Mouse (Mus musculus) heart, postnatal 0 days (tissue): ENCODE results near the gene Pars2. TPM values are rescaled to one million over a fixed set of nuclear protein-coding genes. Genes with fewer than 3 reads are reported as not detected.

ENCODE experiments used
- ATAC-seq: fragments of 200-750 bp; cut with Nextera tagmentation; 2 replicates; pipeline ENCODE4 v1.8.0; 2017; ENCODE audit warnings: low read depth, moderate number of reproducible peaks, moderate library complexity; ENCODE audit not compliant: insufficient read depth
- DNase-seq: peaks from one replicate; pipeline ENCODE4 v3.0.0-alpha.2; 2016; ENCODE audit warnings: low spot score
- H3K27ac ChIP-seq: fragments of 300-500 bp; sonication (generic); 2 replicates; pipeline ENCODE4 v1.5.1; 2014; ENCODE audit warnings: low read depth, mild to moderate bottlenecking
- H3K27me3 ChIP-seq: fragments of 300-500 bp; sonication (generic); 2 replicates; pipeline ENCODE4 v1.6.1; 2014; ENCODE audit warnings: low read length, mixed read lengths; ENCODE audit not compliant: control insufficient read depth, insufficient read depth
- H3K36me3 ChIP-seq: fragments of 300-500 bp; sonication (generic); replicated peaks from 2 replicates; pipeline ENCODE4 v1.6.1; 2014; ENCODE audit warnings: low read length, mixed read lengths; ENCODE audit not compliant: control insufficient read depth, insufficient read depth
- H3K4me1 ChIP-seq: fragments of 300-500 bp; sonication (generic); 2 replicates; pipeline ENCODE4 v1.6.1; 2014; ENCODE audit warnings: antibody characterized with exemption; ENCODE audit not compliant: control insufficient read depth, insufficient read depth
- H3K4me2 ChIP-seq: fragments of 300-500 bp; sonication (generic); 2 replicates; pipeline ENCODE4 v1.6.1; 2014; ENCODE audit warnings: low read depth, mild to moderate bottlenecking, low read length, moderate library complexity
- H3K4me3 ChIP-seq: fragments of 300-500 bp; sonication (generic); 2 replicates; pipeline ENCODE4 v1.5.1; 2014; ENCODE audit warnings: low read depth, low read length
- H3K9ac ChIP-seq: fragments of 300-500 bp; sonication (generic); replicated peaks from 2 replicates; pipeline ENCODE4 v1.6.1; 2014; ENCODE audit warnings: low read depth, low read length, mixed read lengths
- H3K9me3 ChIP-seq: fragments of 300-500 bp; sonication (generic); replicated peaks from 2 replicates; pipeline ENCODE4 v1.6.1; 2016; ENCODE audit warnings: low read length; ENCODE audit not compliant: control insufficient read depth
- CTCF ChIP-seq: IDR thresholded peaks from 2 replicates; pipeline ENCODE4 v1.5.1; 2016; ENCODE audit warnings: antibody characterized with exemption, control low read depth, low read depth
- EP300 ChIP-seq: IDR thresholded peaks from 2 replicates; pipeline ENCODE4 v1.6.1; 2016; ENCODE audit warnings: antibody characterized with exemption, low read depth
- WGBS: fragments of 180-500 bp; shearing (Covaris S2); extraction: QIAGEN DNeasy Blood & Tissue Kit; methylation state at CpG from one replicate; pipeline ENCODE4 v1.1.7; 2014; 5-methylcytosine and 5-hydroxymethylcytosine counted together
- polyA plus RNA-seq: library from polyadenylated mRNA; unstranded; fragments of >200 nt; fragmentation: Nextera tagmentation; extraction: Ambion mirVana; gene quantifications from 2 replicates; pipeline ENCODE4 v1.2.1, GENCODE M21; 2015
- total RNA-seq: library from RNA; depleted of rRNA; stranded (reverse); fragments of >200 nt; gene quantifications from 2 replicates; pipeline ENCODE4 v1.2.3, GENCODE M21; 2014; ENCODE audit warnings: low replicate concordance; rRNA removed

Gene Pars2
- total and polyA plus RNA-seq, 2 experiments from 2014 or later, result 7.2 to 46.3 TPM

- WGBS, result 73% methylated on average over 15 of the region's 15 CpGs
- ATAC-seq, result no peak
- TF ChIP-seq CTCF (no peak), EP300 (no peak)
Observed at GRCm38 (mm10) chr4:106693841-106694430, 43.1 kb downstream of the Pars2 start.

GRCm38 (mm10) chr4:106699989-106700388, 49.1 kb downstream of the Pars2 start:
- ATAC-seq (0 out of 2 replicates have a peak, but pooled peaks have one; percentile 53), DNase-seq (peak; percentile 11)
- Histone ChIP-seq H3K9me3 (no peaks in the 10 kb centered on the region), H3K27ac (no peak overlapping the region), H3K36me3 (no peaks in the 10 kb centered on the region), H3K4me1 (no peaks in the 10 kb centered on the region), H3K9ac (no peak overlapping the region), H3K4me3 (no peak overlapping the region), H3K27me3 (0 out of 2 replicates have a peak, but pooled peaks cover 6% of the 10 kb centered on the region), H3K4me2 (no peak overlapping the region)
- no peak for TF ChIP-seq EP300
- TF ChIP-seq CTCF, result peak; percentile 51
- WGBS, result 18% methylated on average over 9 of the region's 9 CpGs

More at GRCm38 (mm10) chr4:106693841-106694430, 43.1 kb downstream of the Pars2 start:
- Histone ChIP-seq H3K27me3 (no peaks in the 10 kb centered on the region), H3K9ac (no peak overlapping the region), H3K4me2 (no peak overlapping the region), H3K4me1 (peaks cover under 1% of the 10 kb centered on the region; the same call in 1 of the 2 replicates), H3K4me3 (no peak overlapping the region), H3K36me3 (no peaks in the 10 kb centered on the region), H3K27ac (no peak overlapping the region), H3K9me3 (no peaks in the 10 kb centered on the region)
- DNase-seq, result no peak

- Histone ChIP-seq H3K27ac (no peak overlapping the region), H3K4me1 (no peaks in the 10 kb centered on the region), H3K9ac (no peak overlapping the region), H3K4me3 (no peak overlapping the region), H3K4me2 (no peak overlapping the region), H3K9me3 (no peaks in the 10 kb centered on the region), H3K36me3 (no peaks in the 10 kb centered on the region), H3K27me3 (0 out of 2 replicates have a peak, but pooled peaks cover 6% of the 10 kb centered on the region)
- 45% methylated on average over 4 of the region's 4 CpGs for WGBS
- DNase-seq, result no peak
- no peak for ATAC-seq
- TF ChIP-seq EP300 (no peak), CTCF (no peak)
Observed at GRCm38 (mm10) chr4:106700798-106701197, 49.9 kb downstream of the Pars2 start.

GRCm38 (mm10) chr4:106703956-106704355, 53.1 kb downstream of the Pars2 start:
- WGBS, result 66% methylated on average over 10 of the region's 10 CpGs
- Histone ChIP-seq H3K27me3 (0 out of 2 replicates have a peak, but pooled peaks cover 6% of the 10 kb centered on the region), H3K4me1 (no peaks in the 10 kb centered on the region), H3K9me3 (no peaks in the 10 kb centered on the region), H3K4me2 (no peak overlapping the region), H3K36me3 (no peaks in the 10 kb centered on the region), H3K4me3 (no peak overlapping the region), H3K9ac (no peak overlapping the region), H3K27ac (no peak overlapping the region)
- ATAC-seq (no peak), DNase-seq (no peak)
- TF ChIP-seq EP300, result no peak
- no peak for TF ChIP-seq CTCF

- no peak for TF ChIP-seq EP300
- TF ChIP-seq CTCF, result no peak
- Histone ChIP-seq H3K4me2 (no peak overlapping the region), H3K4me3 (no peak overlapping the region), H3K4me1 (no peaks in the 10 kb centered on the region), H3K36me3 (no peaks in the 10 kb centered on the region), H3K9me3 (no peaks in the 10 kb centered on the region), H3K9ac (no peak overlapping the region), H3K27ac (no peak overlapping the region), H3K27me3 (0 out of 2 replicates have a peak, but pooled peaks cover 7% of the 10 kb centered on the region)
- no peak for DNase-seq
- ATAC-seq, result no peak
- 52% methylated on average over 11 of the region's 11 CpGs for WGBS
Observed at GRCm38 (mm10) chr4:106704416-106704815, 53.5 kb downstream of the Pars2 start.

Other genes starting within 250 kb of the Pars2 start
- gene Pcsk9, start 186.7 kb upstream of the Pars2 start, total RNA-seq, result 1.2 and 4.4 TPM in 2 replicates
- gene Pcsk9, start 186.7 kb upstream of the Pars2 start, polyA plus RNA-seq, result 0.05 TPM in 2 replicates
- gene Bsnd, start 158.8 kb upstream of the Pars2 start, total RNA-seq, result 0.15 TPM in 1 of 2 replicates, not detected in the other
- gene Bsnd, start 158.8 kb upstream of the Pars2 start, polyA plus RNA-seq, result not detected in 2 replicates
- gene Dhcr24, start 90.0 kb upstream of the Pars2 start, total RNA-seq, result 41.8 and 43.2 TPM in 2 replicates
- 1.7 and 1.9 TPM in 2 replicates for gene Dhcr24, start 90.0 kb upstream of the Pars2 start, polyA plus RNA-seq
- not detected in 2 replicates for gene Lexm, start 33.8 kb upstream of the Pars2 start, total RNA-seq
- gene Lexm, start 33.8 kb upstream of the Pars2 start, polyA plus RNA-seq, result not detected in 2 replicates
- 0.73 TPM in 1 of 2 replicates, not detected in the other for gene Ttc22, start 28.6 kb upstream of the Pars2 start, total RNA-seq
- 0.25 and 0.38 TPM in 2 replicates for gene Ttc22, start 28.6 kb upstream of the Pars2 start, polyA plus RNA-seq
- gene Ttc4, start 27.9 kb downstream of the Pars2 start, total RNA-seq, result 58.9 and 60.1 TPM in 2 replicates
- 30.5 and 35.1 TPM in 2 replicates for gene Ttc4, start 27.9 kb downstream of the Pars2 start, polyA plus RNA-seq
- 0.15 and 2.1 TPM in 2 replicates for gene Mroh7, start 79.9 kb downstream of the Pars2 start, total RNA-seq
- 0.33 and 0.43 TPM in 2 replicates for gene Mroh7, start 79.9 kb downstream of the Pars2 start, polyA plus RNA-seq
- 1.7 TPM in 1 of 2 replicates, not detected in the other for gene Fam151a, start 82.8 kb downstream of the Pars2 start, total RNA-seq
- 0.10 TPM in 1 of 2 replicates, not detected in the other for gene Fam151a, start 82.8 kb downstream of the Pars2 start, polyA plus RNA-seq
- 18.8 and 34.6 TPM in 2 replicates for gene Acot11, start 153.9 kb downstream of the Pars2 start, total RNA-seq
- 5.8 and 6.2 TPM in 2 replicates for gene Acot11, start 153.9 kb downstream of the Pars2 start, polyA plus RNA-seq